Mouse (Mus musculus) liver, embryonic 13.5 days (tissue): Measurements from ENCODE around the gene Cd3g. TPM values are rescaled to one million over a fixed set of nuclear protein-coding genes. Genes with fewer than 3 reads are reported as not detected.

Source experiments
- ATAC-seq: fragments of 200-750 bp; cut with Nextera tagmentation; 2 replicates; pipeline ENCODE4 v1.8.0; 2017; ENCODE audit warnings: low read depth, mild to moderate bottlenecking, moderate number of reproducible peaks, moderate library complexity
- DNase-seq: peaks from one replicate; pipeline ENCODE4 v3.0.0; 2022
- H3K27ac ChIP-seq: fragments of 300-500 bp; sonication (generic); 2 replicates; pipeline ENCODE4 v1.5.1; 2015; ENCODE audit warnings: moderate library complexity, mild to moderate bottlenecking, inconsistent platforms
- H3K27me3 ChIP-seq: fragments of 300-500 bp; sonication (generic); 2 replicates; pipeline ENCODE4 v1.6.1; 2015; ENCODE audit warnings: mild to moderate bottlenecking, inconsistent platforms
- H3K36me3 ChIP-seq: fragments of 300-500 bp; sonication (generic); 2 replicates; pipeline ENCODE4 v1.6.1; 2015; ENCODE audit warnings: mild to moderate bottlenecking, inconsistent platforms
- H3K4me1 ChIP-seq: fragments of 300-500 bp; sonication (generic); replicated peaks from 2 replicates; pipeline ENCODE4 v1.6.1; 2015; ENCODE audit warnings: inconsistent platforms
- H3K4me2 ChIP-seq: fragments of 300-500 bp; sonication (generic); 2 replicates; pipeline ENCODE4 v1.6.1; 2015; ENCODE audit warnings: inconsistent platforms, mild to moderate bottlenecking, moderate library complexity
- H3K4me3 ChIP-seq: fragments of 300-500 bp; sonication (generic); replicated peaks from 2 replicates; pipeline ENCODE4 v1.5.1; 2015; ENCODE audit warnings: mild to moderate bottlenecking, inconsistent platforms
- H3K9ac ChIP-seq: fragments of 300-500 bp; sonication (generic); 2 replicates; pipeline ENCODE4 v1.6.1; 2015; ENCODE audit warnings: mild to moderate bottlenecking, inconsistent platforms
- H3K9me3 ChIP-seq: fragments of 300-500 bp; sonication (generic); replicated peaks from 2 replicates; pipeline ENCODE4 v1.6.1; 2016; ENCODE audit warnings: inconsistent platforms
- WGBS: fragments of 180-500 bp; shearing (Covaris S2); methylation state at CpG from one replicate; pipeline ENCODE4 v1.1.7; 2015; ENCODE audit not compliant: insufficient replicate concordance; 5-methylcytosine and 5-hydroxymethylcytosine counted together
- polyA plus RNA-seq: library from polyadenylated mRNA; unstranded; fragments of >200 nt; fragmentation: Nextera tagmentation; extraction: Ambion mirVana; gene quantifications from 2 replicates; pipeline ENCODE4 v1.2.1, GENCODE M21; 2015

Cd3g gene
- polyA plus RNA-seq, 1 experiment from 2014 or later = 0.18 TPM

DNA sequence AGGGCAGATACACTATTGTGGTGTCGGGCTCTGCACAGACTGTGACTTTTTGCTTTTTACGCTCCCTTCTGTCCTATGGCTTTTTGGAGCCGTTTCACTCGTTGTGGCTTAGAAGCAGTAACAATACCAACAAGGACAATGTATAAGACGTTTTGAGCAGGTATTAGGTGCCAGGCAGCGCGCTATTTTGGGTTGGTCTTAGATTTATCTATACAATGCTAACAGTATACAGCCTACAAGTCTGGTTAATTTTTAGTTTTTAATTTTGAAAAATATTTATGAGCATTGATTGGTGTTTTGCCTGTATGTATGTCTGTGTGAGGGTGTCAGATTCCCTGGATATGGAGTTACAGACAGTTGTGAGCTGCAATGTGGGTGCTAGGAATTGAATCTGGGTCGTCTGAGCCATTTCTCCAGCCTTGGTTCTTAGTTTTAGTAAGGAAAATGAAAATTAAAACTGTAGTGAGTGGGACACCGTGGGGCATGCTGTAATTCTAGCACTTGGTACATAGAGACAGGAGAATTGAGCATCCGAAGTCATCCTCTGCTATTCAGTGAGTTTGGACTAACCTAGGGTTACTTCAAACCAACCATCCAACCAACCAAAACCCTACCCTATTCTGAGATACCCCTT, 14.3 kb downstream of the Cd3g start:
- Histone ChIP-seq H3K4me2 (peak overlapping the region; percentile 82), H3K9me3 (no peaks in the 10 kb centered on the region), H3K27ac (peak overlapping the region; percentile 75), H3K4me1 (peaks cover 25% of the 10 kb centered on the region), H3K4me3 (peak overlapping the region; percentile 84), H3K36me3 (peaks cover 23% of the 10 kb centered on the region), H3K27me3 (peaks cover 9% of the 10 kb centered on the region), H3K9ac (peak overlapping the region; percentile 53)
- 14% methylated on average over 10 of the region's 10 CpGs for WGBS
- ATAC-seq (peak; percentile 27), DNase-seq (no peak)

GRCm38 (mm10) chr9:44965126-44965832, 15.0 kb downstream of the Cd3g start, which contains the start of gene Ube4a:
Gene Ube4a, minus strand, starts transcription at chr9:44965600.
- Histone ChIP-seq H3K9ac (peak within 1 kb of the TSS; percentile 85), H3K9me3 (no peaks in the 10 kb centered on the region), H3K4me1 (peaks cover 25% of the 10 kb centered on the region), H3K36me3 (peaks cover 28% of the 10 kb centered on the region), H3K27ac (peak within 1 kb of the TSS; percentile 82), H3K4me2 (peak within 1 kb of the TSS; percentile 82), H3K4me3 (peak within 1 kb of the TSS; percentile 84), H3K27me3 (peaks cover 3% of the 10 kb centered on the region)
- DNase-seq (peak; percentile 96), ATAC-seq (peak; percentile 94)
- under 1% methylated on average over 39 of the region's 39 CpGs for WGBS

DNA sequence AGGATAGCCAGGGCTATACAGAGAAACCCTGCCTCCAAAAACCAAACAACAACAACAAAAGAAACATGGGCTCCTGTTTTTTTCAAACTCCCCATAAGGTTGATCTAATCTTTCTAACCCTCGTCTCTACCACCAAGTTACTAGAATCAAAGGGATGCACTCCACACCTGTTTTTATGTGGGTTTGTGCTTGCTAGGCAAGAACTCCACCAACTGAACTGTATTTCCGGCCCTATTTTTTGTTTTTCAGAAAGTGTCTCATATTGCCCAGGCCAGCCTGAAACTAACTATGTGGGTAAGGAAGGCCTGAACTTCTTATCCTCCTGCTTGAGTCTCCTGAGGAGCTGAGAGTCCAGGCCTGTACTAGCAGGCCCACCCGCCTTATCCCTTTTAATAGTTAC, 25.8 kb downstream of the Cd3g start:
- 84% methylated on average over 3 of the region's 3 CpGs for WGBS
- Histone ChIP-seq H3K36me3 (peaks cover 76% of the 10 kb centered on the region), H3K9ac (no peak overlapping the region), H3K27me3 (no peaks in the 10 kb centered on the region), H3K27ac (no peak overlapping the region), H3K4me2 (no peak overlapping the region), H3K9me3 (no peaks in the 10 kb centered on the region), H3K4me1 (0 out of 2 replicates have a peak, but pooled peaks cover 3% of the 10 kb centered on the region), H3K4me3 (no peak overlapping the region)
- no peak for DNase-seq
- no peak for ATAC-seq

DNA sequence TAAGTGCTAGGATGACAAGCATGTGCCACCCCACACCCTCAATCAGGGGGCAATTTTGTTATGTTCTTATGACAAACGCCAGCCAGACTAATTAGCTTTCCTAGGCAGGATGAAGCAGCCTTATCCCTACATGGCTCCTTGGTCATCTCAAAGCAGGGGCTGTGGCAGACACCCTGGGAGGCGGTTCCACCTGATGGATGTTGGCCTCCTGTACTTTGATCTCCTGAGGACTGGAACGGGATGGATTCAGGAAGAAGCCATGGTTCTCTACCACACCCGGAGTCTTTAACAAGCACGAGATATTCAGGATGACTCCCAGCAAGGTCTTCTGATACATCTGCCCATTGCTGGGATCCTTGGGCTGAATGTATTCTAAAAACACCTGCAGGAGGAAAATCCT, 32.4 kb downstream of the Cd3g start:
- Histone ChIP-seq H3K36me3 (peaks cover 90% of the 10 kb centered on the region), H3K9me3 (no peaks in the 10 kb centered on the region), H3K4me1 (no peaks in the 10 kb centered on the region), H3K27me3 (no peaks in the 10 kb centered on the region), H3K9ac (no peak overlapping the region), H3K27ac (no peak overlapping the region), H3K4me2 (no peak overlapping the region), H3K4me3 (no peak overlapping the region)
- ATAC-seq = no peak
- WGBS = 87% methylated on average over 5 of the region's 5 CpGs
- no peak for DNase-seq

- WGBS = 82% methylated on average over 7 of the region's 7 CpGs
- Histone ChIP-seq H3K4me1 (no peaks in the 10 kb centered on the region), H3K27ac (no peak overlapping the region), H3K27me3 (no peaks in the 10 kb centered on the region), H3K4me3 (no peak overlapping the region), H3K4me2 (no peak overlapping the region), H3K9me3 (no peaks in the 10 kb centered on the region), H3K36me3 (peaks cover 91% of the 10 kb centered on the region), H3K9ac (no peak overlapping the region)
- ATAC-seq = no peak
- DNase-seq = no peak
These were observed 34.0 kb downstream of the Cd3g start for GRCm38 (mm10) chr9:44946185-44946695.

DNA sequence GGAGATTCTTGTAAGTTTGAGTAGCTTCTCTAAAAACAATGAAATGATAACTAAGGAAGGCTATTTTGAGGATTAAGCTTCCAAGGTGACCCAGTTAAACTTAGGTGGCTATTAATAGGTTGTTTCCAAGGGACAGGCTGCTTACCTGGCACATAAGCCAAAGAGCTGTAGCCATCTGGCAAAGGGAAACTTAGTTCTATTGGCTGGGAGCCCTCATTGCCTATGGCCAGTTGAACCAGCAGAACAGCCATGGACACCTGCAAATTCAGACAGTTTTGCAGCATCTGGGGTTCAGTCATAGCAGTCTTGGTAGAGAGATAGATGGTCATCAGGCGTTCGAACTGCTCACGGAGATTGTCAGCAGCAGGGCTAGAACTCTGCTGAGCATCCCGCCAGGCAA, 37.8 kb downstream of the Cd3g start:
- WGBS = 92% methylated on average over 4 of the region's 4 CpGs
- peaks cover 87% of the 10 kb centered on the region for H3K36me3 ChIP-seq

DNA sequence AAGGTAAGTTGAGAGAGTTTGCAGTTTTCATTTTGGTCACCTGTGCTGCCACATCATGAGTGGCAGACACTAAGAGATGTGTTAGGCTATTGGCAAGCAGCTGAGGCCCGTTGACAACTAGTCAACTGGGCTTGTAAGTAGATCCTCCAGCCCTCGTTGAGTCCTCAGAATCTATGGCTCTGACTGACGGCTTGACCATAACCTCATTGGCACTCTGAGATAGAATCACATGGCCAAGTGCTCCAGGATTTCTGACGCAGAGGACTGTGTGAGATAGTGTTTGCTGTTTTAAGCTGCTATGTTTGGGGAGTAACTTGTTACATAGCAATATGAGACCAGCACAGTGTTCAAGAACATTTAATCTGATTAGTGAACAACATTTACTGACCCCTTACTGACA, 38.5 kb downstream of the Cd3g start:
- Histone ChIP-seq H3K9me3 (no peaks in the 10 kb centered on the region), H3K36me3 (peaks cover 87% of the 10 kb centered on the region), H3K4me3 (no peak overlapping the region), H3K9ac (no peak overlapping the region), H3K4me2 (no peak overlapping the region), H3K4me1 (no peaks in the 10 kb centered on the region), H3K27me3 (no peaks in the 10 kb centered on the region), H3K27ac (no peak overlapping the region)
- 75% methylated on average over 4 of the region's 4 CpGs for WGBS
- no peak for DNase-seq
- no peak for ATAC-seq

More for the DNA sequence above, 37.8 kb downstream of the Cd3g start:
- no peaks in the 10 kb centered on the region for H3K9me3 ChIP-seq
- no peak overlapping the region for H3K27ac ChIP-seq
- ATAC-seq = no peak
- DNase-seq = no peak
- no peaks in the 10 kb centered on the region for H3K4me1 ChIP-seq
- no peak overlapping the region for H3K9ac ChIP-seq
- no peak overlapping the region for H3K4me2 ChIP-seq
- no peaks in the 10 kb centered on the region for H3K27me3 ChIP-seq
- H3K4me3 ChIP-seq = no peak overlapping the region

DNA sequence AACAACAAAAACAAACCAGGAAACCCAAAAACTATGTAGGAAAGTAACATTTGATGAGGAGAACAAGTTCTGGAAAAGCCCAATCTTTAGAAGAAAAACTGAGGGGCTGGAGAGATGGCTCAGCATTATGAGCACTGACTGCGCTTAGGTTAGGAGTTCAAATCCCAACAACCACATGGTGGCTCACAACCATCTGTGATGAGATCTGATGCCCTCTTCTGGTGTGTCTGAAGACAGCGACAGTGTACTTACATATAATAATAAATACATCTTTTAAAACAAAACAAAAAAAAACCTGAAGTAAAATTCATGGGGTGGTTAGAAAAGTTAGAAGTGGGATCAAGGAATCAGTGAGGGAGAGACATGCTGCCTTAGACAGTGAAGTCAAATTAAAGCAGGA, 58.7 kb downstream of the Cd3g start:
- H3K4me1 ChIP-seq = peaks cover 29% of the 10 kb centered on the region
- 68% methylated on average over 2 of the region's 2 CpGs for WGBS
- ATAC-seq = no peak

DNA sequence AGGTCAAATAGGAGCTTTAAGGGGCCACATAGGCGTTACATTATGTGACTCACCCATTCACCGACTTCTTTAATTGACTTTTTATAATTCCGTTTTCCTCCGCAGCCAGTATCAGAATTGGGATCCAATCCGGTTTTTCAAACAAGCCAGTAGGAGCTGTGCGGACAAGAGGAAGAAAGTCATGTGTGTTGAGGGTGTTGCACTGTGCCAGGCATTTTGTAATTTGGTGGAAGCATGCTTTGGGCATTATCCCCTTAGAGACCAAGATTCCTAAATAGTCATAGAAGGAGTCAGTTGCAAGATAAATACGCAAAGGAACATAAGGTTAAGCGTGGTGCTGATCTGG, 59.1 kb downstream of the Cd3g start:
- Histone ChIP-seq H3K36me3 (no peaks in the 10 kb centered on the region), H3K9me3 (no peaks in the 10 kb centered on the region), H3K27me3 (no peaks in the 10 kb centered on the region), H3K4me2 (peak overlapping the region; percentile 71), H3K4me3 (peak overlapping the region; percentile 95), H3K4me1 (peaks cover 29% of the 10 kb centered on the region), H3K9ac (peak overlapping the region; percentile 98), H3K27ac (peak overlapping the region; percentile 90)
- 1% methylated on average over 8 of the region's 8 CpGs for WGBS
- peak; percentile 74 for ATAC-seq
- DNase-seq = no peak

More for the DNA sequence above, 58.7 kb downstream of the Cd3g start:
- Histone ChIP-seq H3K27me3 (no peaks in the 10 kb centered on the region), H3K27ac (peak overlapping the region; percentile 90), H3K9ac (peak overlapping the region; percentile 98), H3K4me3 (peak overlapping the region; percentile 95), H3K4me2 (peak overlapping the region; percentile 71), H3K9me3 (no peaks in the 10 kb centered on the region), H3K36me3 (0 out of 2 replicates have a peak, but pooled peaks cover 3% of the 10 kb centered on the region)
- no peak for DNase-seq

GRCm38 (mm10) chr9:44920374-44921122, 59.7 kb downstream of the Cd3g start, which contains the start of gene Atp5l:
Gene Atp5l, minus strand, starts transcription at chr9:44920742.
- Histone ChIP-seq H3K27ac (peak within 1 kb of the TSS; percentile 90), H3K27me3 (no peaks in the 10 kb centered on the region), H3K4me2 (peak within 1 kb of the TSS; percentile 71), H3K36me3 (no peaks in the 10 kb centered on the region), H3K9ac (peak within 1 kb of the TSS; percentile 98), H3K4me1 (peaks cover 31% of the 10 kb centered on the region), H3K4me3 (peak within 1 kb of the TSS; percentile 95), H3K9me3 (no peaks in the 10 kb centered on the region)
- under 1% methylated on average over 48 of the region's 48 CpGs for WGBS
- peak; percentile 78 for DNase-seq
- peak; percentile 77 for ATAC-seq

DNA sequence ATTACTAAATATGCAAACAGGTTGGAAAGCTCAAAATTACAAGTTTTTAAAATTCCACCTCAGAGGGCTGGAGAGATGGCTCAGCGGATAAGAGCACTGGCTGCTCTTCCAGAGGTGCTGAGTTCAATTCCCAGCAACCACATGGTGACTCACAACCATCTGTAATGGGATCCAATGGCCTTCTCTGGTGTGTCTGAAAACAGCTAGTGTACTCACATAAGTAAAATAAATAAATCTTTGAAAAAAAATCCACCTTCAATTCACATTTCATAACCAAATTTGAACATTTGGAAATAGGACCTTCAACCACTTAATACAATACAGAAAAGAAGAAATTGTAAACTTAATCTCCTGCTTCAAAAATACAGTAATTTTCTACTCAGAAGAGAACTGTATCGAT, 60.6 kb downstream of the Cd3g start:
- ATAC-seq = no peak
- Histone ChIP-seq H3K36me3 (0 out of 2 replicates have a peak, but pooled peaks cover 3% of the 10 kb centered on the region), H3K4me3 (peak overlapping the region; percentile 95), H3K4me2 (peak overlapping the region; percentile 71), H3K9ac (peak overlapping the region; percentile 98), H3K27me3 (no peaks in the 10 kb centered on the region), H3K27ac (peak overlapping the region; percentile 90), H3K9me3 (no peaks in the 10 kb centered on the region), H3K4me1 (peaks cover 38% of the 10 kb centered on the region)
- DNase-seq = no peak
- 25% methylated on average over 2 of the region's 2 CpGs for WGBS
